Mouse (Mus musculus): Measurements from ENCODE around the gene Erc2. TPM values are rescaled to one million over a fixed set of nuclear protein-coding genes. Genes with fewer than 3 reads are reported as not detected.
"Not testable (repeated sequence)": the region's sequence is repeated elsewhere in the genome, so short reads cannot be mapped to it uniquely, and the experiment has no call there.

Gene Erc2
- total RNA-seq, 2 experiments from 2014 or later: 183 to 210 TPM

GRCm38 (mm10) chr14:27823897-27824296, 201.7 kb downstream of the Erc2 start:
- DNase-seq (ENCODE audit: low spot score in 2 of 2): no peak

GRCm38 (mm10) chr14:27826829-27827228, 204.6 kb downstream of the Erc2 start:
- no peak for DNase-seq (ENCODE audit: low spot score in 2 of 2)

GRCm38 (mm10) chr14:27828089-27828488, 205.9 kb downstream of the Erc2 start:
- DNase-seq (ENCODE audit: low spot score in 2 of 2): no peak

GRCm38 (mm10) chr14:27832196-27832595, 210.0 kb downstream of the Erc2 start:
- no peak for DNase-seq (ENCODE audit: low spot score in 2 of 2)

GRCm38 (mm10) chr14:27835351-27835750, 213.1 kb downstream of the Erc2 start:
- no peak for DNase-seq (ENCODE audit: low spot score in 2 of 2)

GRCm38 (mm10) chr14:27837601-27838105, 215.4 kb downstream of the Erc2 start:
- no peak for DNase-seq (ENCODE audit: low spot score in 2 of 2)

GRCm38 (mm10) chr14:27840120-27840519, 217.9 kb downstream of the Erc2 start:
- DNase-seq (ENCODE audit: low spot score in 2 of 2): no peak

GRCm38 (mm10) chr14:27846875-27847274, 224.6 kb downstream of the Erc2 start:
- peak; percentile 51 to 70 for DNase-seq (ENCODE audit: low spot score in 2 of 2)

- DNase-seq (ENCODE audit: low spot score in 2 of 2): no peak
These were observed 225.1 kb downstream of the Erc2 start for GRCm38 (mm10) chr14:27847291-27847690.

GRCm38 (mm10) chr14:27851231-27851630, 229.0 kb downstream of the Erc2 start:
- DNase-seq (ENCODE audit: low spot score in 2 of 2): no peak

GRCm38 (mm10) chr14:27852606-27853005, 230.4 kb downstream of the Erc2 start:
- DNase-seq (ENCODE audit: low spot score in 2 of 2): peak; percentile 25 to 57

GRCm38 (mm10) chr14:27860371-27861046, 238.3 kb downstream of the Erc2 start:
- peak; percentile 86 to 89 for DNase-seq (ENCODE audit: low spot score in 2 of 2)

- DNase-seq (ENCODE audit: low spot score in 2 of 2): peak; percentile 32 to 46
These were observed 240.1 kb downstream of the Erc2 start for GRCm38 (mm10) chr14:27862299-27862698.

GRCm38 (mm10) chr14:27867386-27867785, 245.2 kb downstream of the Erc2 start:
- DNase-seq (ENCODE audit: low spot score in 2 of 2): no peak

- DNase-seq (ENCODE audit: low spot score in 2 of 2): no peak
These were observed 251.4 kb downstream of the Erc2 start for GRCm38 (mm10) chr14:27873619-27874018.

- DNase-seq (ENCODE audit: low spot score in 2 of 2): peak; percentile 58 to 68
These were observed 253.8 kb downstream of the Erc2 start for GRCm38 (mm10) chr14:27875991-27876411.

GRCm38 (mm10) chr14:27881972-27882371, 259.7 kb downstream of the Erc2 start:
- no peak for DNase-seq (ENCODE audit: low spot score in 2 of 2)

GRCm38 (mm10) chr14:27886337-27886736, 264.1 kb downstream of the Erc2 start:
- DNase-seq (ENCODE audit: low spot score in 2 of 2): not testable (repeated sequence)

GRCm38 (mm10) chr14:27887488-27887887, 265.3 kb downstream of the Erc2 start:
- no peak for DNase-seq (ENCODE audit: low spot score in 2 of 2)

GRCm38 (mm10) chr14:27889650-27890049, 267.4 kb downstream of the Erc2 start:
- DNase-seq (ENCODE audit: low spot score in 2 of 2): no peak

- DNase-seq (ENCODE audit: low spot score in 2 of 2): no peak
These were observed 270.2 kb downstream of the Erc2 start for GRCm38 (mm10) chr14:27892416-27892815.

- DNase-seq (ENCODE audit: low spot score in 2 of 2): peak; percentile 32 to 37
These were observed 279.5 kb downstream of the Erc2 start for GRCm38 (mm10) chr14:27901772-27902171.

All from left cerebral cortex, adult 18-20 months (tissue).